Mouse (Mus musculus) gastrocnemius, adult 18-20 months (tissue): ENCODE results near the gene Gm49368. TPM values are rescaled to one million over a fixed set of nuclear protein-coding genes. Genes with fewer than 3 reads are reported as not detected.
"Not testable (repeated sequence)": the region's sequence is repeated elsewhere in the genome, so short reads cannot be mapped to it uniquely, and the experiment has no call there.

ENCODE experiments used
- DNase-seq: peaks from one replicate; pipeline ENCODE4 v3.0.0; 2021; ENCODE audit warnings: low spot score
- total RNA-seq, 2 experiments: library from RNA; stranded (reverse); gene quantifications; 2 replicates each; pipeline ENCODE4 v1.2.3; 2021

Gm49368 gene
- total RNA-seq, 2 experiments from 2014 or later: not detected

GRCm38 (mm10) chr7:128128741-128129720 is 66.5 kb downstream of the Gm49368 start, which contains the start of gene Itgax:
Gene Itgax, plus strand, starts transcription at chr7:128129547.
- DNase-seq: no peak

- DNase-seq: no peak
Observed at GRCm38 (mm10) chr7:128132148-128132547, 69.7 kb downstream of the Gm49368 start.

- DNase-seq: no peak
Observed at GRCm38 (mm10) chr7:128133596-128133995, 71.1 kb downstream of the Gm49368 start.

- no peak for DNase-seq
Observed at GRCm38 (mm10) chr7:128136927-128137326, 74.4 kb downstream of the Gm49368 start.

GRCm38 (mm10) chr7:128139611-128140010 is 77.1 kb downstream of the Gm49368 start:
- DNase-seq: no peak

GRCm38 (mm10) chr7:128150970-128151369 is 88.5 kb downstream of the Gm49368 start:
- DNase-seq: no peak

- DNase-seq: no peak
Observed at GRCm38 (mm10) chr7:128154076-128154475, 91.6 kb downstream of the Gm49368 start, which contains the start of gene Itgad. Gene Itgad, plus strand, starts transcription at chr7:128154376.

- DNase-seq: no peak
Observed at GRCm38 (mm10) chr7:128154924-128155323, 92.4 kb downstream of the Gm49368 start.

- DNase-seq: not testable (repeated sequence)
Observed at GRCm38 (mm10) chr7:128158688-128159354, 96.3 kb downstream of the Gm49368 start.

- DNase-seq: no peak
Observed at GRCm38 (mm10) chr7:128164001-128164400, 101.5 kb downstream of the Gm49368 start.

- DNase-seq: no peak
Observed at GRCm38 (mm10) chr7:128166391-128166790, 103.9 kb downstream of the Gm49368 start.

- no peak for DNase-seq
Observed at GRCm38 (mm10) chr7:128169996-128170395, 107.5 kb downstream of the Gm49368 start.

Other genes with a start within 250 kb of the Gm49368 start
- 10 to 100 TPM; 46.4 to 56.7 TPM for gene Stx4a, start 238.4 kb upstream of the Gm49368 start, total RNA-seq
- 1 to 10 TPM in 1 of 2 experiments, under 1 TPM in 1; 0.74 to 1.2 TPM for gene Stx1b, start 238.1 kb upstream of the Gm49368 start, total RNA-seq
- 10 to 100 TPM; 12.4 to 12.6 TPM for gene Zfp646, start 186.5 kb upstream of the Gm49368 start, total RNA-seq
- gene Zfp668, start 185.9 kb upstream of the Gm49368 start, total RNA-seq: 1 to 10 TPM; 3.2 to 4.1 TPM
- gene Prss53, start 171.7 kb upstream of the Gm49368 start, total RNA-seq: 1 to 10 TPM; 1.9 TPM
- not detected for gene Gm21974, start 167.2 kb upstream of the Gm49368 start, total RNA-seq
- gene Vkorc1, start 167.1 kb upstream of the Gm49368 start, total RNA-seq: 1 to 10 TPM; 7.5 to 9.9 TPM
- gene Bckdk, start 158.6 kb upstream of the Gm49368 start, total RNA-seq: 100 to 1,000 TPM; 169 to 173 TPM
- 10 to 100 TPM; 23.1 to 24.7 TPM for gene Kat8, start 150.2 kb upstream of the Gm49368 start, total RNA-seq
- not detected for gene Prss8, start 132.6 kb upstream of the Gm49368 start, total RNA-seq
- gene Prss36, start 116.0 kb upstream of the Gm49368 start, total RNA-seq: 1 to 10 TPM; 6.1 to 7.1 TPM
- 10 to 100 TPM; 83.3 to 92.1 TPM for gene Fus, start 95.2 kb upstream of the Gm49368 start, total RNA-seq
- gene Pycard, start 68.8 kb upstream of the Gm49368 start, total RNA-seq: under 1 TPM; 0.16 to 0.55 TPM
- 100 to 1,000 TPM; 195 to 222 TPM for gene Trim72, start 58.7 kb upstream of the Gm49368 start, total RNA-seq
- gene Itgam, start within 50 bp of the Gm49368 start, total RNA-seq: 1 to 10 TPM; 1.2 to 1.8 TPM
- gene Itgax, start 66.9 kb downstream of the Gm49368 start, total RNA-seq: under 1 TPM; 0.09 to 0.52 TPM
- gene Itgad, start 91.7 kb downstream of the Gm49368 start, total RNA-seq: under 1 TPM in 1 of 2 experiments, not detected in 1; 0.26 TPM
- gene Cox6a2, start 143.7 kb downstream of the Gm49368 start, total RNA-seq: 1,000 to 10,000 TPM; 1,835 to 2,031 TPM
- 1 to 10 TPM; 8.3 to 9.0 TPM for gene Armc5, start 174.7 kb downstream of the Gm49368 start, total RNA-seq
- gene 9130023H24Rik, start 175.3 kb downstream of the Gm49368 start, total RNA-seq: 1 to 10 TPM; 1.6 to 1.7 TPM
- 1 to 10 TPM; 5.5 to 7.0 TPM for gene Tgfb1i1, start 184.1 kb downstream of the Gm49368 start, total RNA-seq
- under 1 TPM in 1 of 2 experiments, not detected in 1; 0.39 TPM for gene Slc5a2, start 203.0 kb downstream of the Gm49368 start, total RNA-seq
- 1 to 10 TPM; 2.2 to 2.7 TPM for gene BC017158, start 235.5 kb downstream of the Gm49368 start, total RNA-seq